Mouse (Mus musculus) liver, embryonic 11.5 days (tissue): Measurements from ENCODE around the gene Srpk1. TPM values are rescaled to one million over a fixed set of nuclear protein-coding genes. Genes with fewer than 3 reads are reported as not detected.
A peak's percentile ranks its signal among the peaks of the same experiment; 100 is the strongest.

Experiments used
- ATAC-seq: fragments of 200-750 bp; cut with Nextera tagmentation; replicated peaks from 2 replicates; pipeline ENCODE4 v1.8.0; 2017; ENCODE audit warnings: moderate number of reproducible peaks, mild to moderate bottlenecking, moderate TSS enrichment, moderate library complexity; ENCODE audit not compliant: low FRiP score
- DNase-seq: peaks from one replicate; pipeline ENCODE4 v3.0.0-alpha.2; 2017; ENCODE audit warnings: low spot score
- H3K27ac ChIP-seq: fragments of 300-500 bp; sonication (generic); 2 replicates; pipeline ENCODE4 v1.5.1; 2014; ENCODE audit warnings: mild to moderate bottlenecking, low read depth, low read length, control low read depth
- H3K27me3 ChIP-seq: fragments of 300-500 bp; sonication (generic); replicated peaks from 2 replicates; pipeline ENCODE4 v1.6.1; 2014; ENCODE audit warnings: low read length, mixed read lengths; ENCODE audit not compliant: control insufficient read depth, insufficient read depth
- H3K36me3 ChIP-seq: fragments of 300-500 bp; sonication (generic); 2 replicates; pipeline ENCODE4 v1.6.1; 2014; ENCODE audit warnings: mild to moderate bottlenecking, low read length, moderate library complexity, mixed read lengths; ENCODE audit not compliant: control insufficient read depth, insufficient read depth
- H3K4me1 ChIP-seq: fragments of 300-500 bp; sonication (generic); replicated peaks from 2 replicates; pipeline ENCODE4 v1.6.1; 2014; ENCODE audit warnings: low read length, mixed read lengths; ENCODE audit not compliant: control insufficient read depth, insufficient read depth
- H3K4me2 ChIP-seq: fragments of 300-500 bp; sonication (generic); 2 replicates; pipeline ENCODE4 v1.6.1; 2014; ENCODE audit warnings: mild to moderate bottlenecking, control low read depth, moderate library complexity
- H3K4me3 ChIP-seq: fragments of 300-500 bp; sonication (generic); 2 replicates; pipeline ENCODE4 v1.5.1; 2014; ENCODE audit warnings: low read depth, low read length, control low read depth
- H3K9ac ChIP-seq: fragments of 300-500 bp; sonication (generic); 2 replicates; pipeline ENCODE4 v1.6.1; 2014; ENCODE audit warnings: low read depth, low read length, control low read depth
- H3K9me3 ChIP-seq: fragments of 300-500 bp; sonication (generic); 2 replicates; pipeline ENCODE4 v1.6.1; 2016; ENCODE audit warnings: low read length, inconsistent platforms, mixed read lengths; ENCODE audit not compliant: control insufficient read depth
- WGBS: fragments of 180-500 bp; shearing (Covaris S2); extraction: QIAGEN DNeasy Blood & Tissue Kit; methylation state at CpG from one replicate; pipeline ENCODE4 v1.1.7; 2014; 5-methylcytosine and 5-hydroxymethylcytosine counted together
- polyA plus RNA-seq: library from polyadenylated mRNA; unstranded; fragments of >200 nt; fragmentation: Nextera tagmentation; extraction: Ambion mirVana; gene quantifications from 2 replicates; pipeline ENCODE4 v1.2.1, GENCODE M21; 2014

Srpk1 gene
- polyA plus RNA-seq: 92.7 and 99.8 TPM in 2 replicates

DNA sequence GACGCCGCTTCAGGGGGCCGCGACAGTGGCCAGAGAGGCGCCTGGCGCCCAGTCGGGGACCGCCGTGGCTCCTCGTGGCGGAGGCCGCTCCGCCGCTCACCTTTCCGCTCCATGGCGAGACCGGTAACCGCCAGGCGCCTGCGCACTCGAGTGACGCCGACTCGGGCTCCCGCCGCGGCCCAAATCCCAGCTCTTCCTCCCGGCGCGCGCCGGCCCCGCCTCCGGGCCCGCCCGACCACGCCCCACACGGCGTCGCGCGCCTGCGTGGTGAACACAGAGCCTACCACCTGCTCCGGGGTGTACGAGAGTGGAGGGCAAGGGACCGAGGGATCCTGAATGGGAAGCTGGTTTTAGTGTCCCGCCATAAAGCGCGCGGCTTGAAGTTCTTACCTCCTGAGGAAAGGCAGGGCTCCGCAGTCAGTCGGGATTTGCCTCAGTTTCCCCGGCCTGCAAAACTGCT, at the start of gene Srpk1:
TSS of gene Srpk1 (minus strand) at position 410 of the 460 bp plus-strand sequence.
- ATAC-seq: peak; percentile 90
- DNase-seq: peak; percentile 94
- no peaks in the 10 kb centered on the region for H3K9me3 ChIP-seq

DNA sequence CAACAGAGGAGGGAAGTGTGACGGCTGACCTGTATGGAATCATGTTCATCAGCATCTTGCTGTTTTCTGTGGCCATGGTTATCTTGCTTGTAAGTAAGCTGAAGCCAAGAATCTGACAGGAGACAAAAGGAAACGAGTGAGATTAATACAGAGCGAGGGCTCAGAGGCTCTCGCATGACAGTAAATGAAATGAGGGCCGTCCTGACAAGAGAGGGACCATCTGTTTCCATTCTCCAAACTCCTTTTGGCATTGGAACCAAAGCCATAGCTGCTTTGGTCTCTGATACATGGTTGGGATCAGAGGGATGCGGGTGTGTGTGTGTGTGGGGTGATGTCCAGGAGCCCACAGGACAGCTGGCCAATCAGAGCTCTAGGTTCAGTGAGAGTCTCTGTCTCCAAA, 37.1 kb upstream of the Srpk1 start:
- no peaks in the 10 kb centered on the region for H3K36me3 ChIP-seq
- H3K9me3 ChIP-seq: no peaks in the 10 kb centered on the region
- H3K27ac ChIP-seq: no peak overlapping the region
- no peaks in the 10 kb centered on the region for H3K27me3 ChIP-seq
- 66% methylated on average over 6 of the region's 6 CpGs for WGBS
- H3K4me2 ChIP-seq: no peak overlapping the region
- DNase-seq: no peak
- no peak overlapping the region for H3K9ac ChIP-seq
- ATAC-seq: no peak
- H3K4me1 ChIP-seq: no peaks in the 10 kb centered on the region
- no peak overlapping the region for H3K4me3 ChIP-seq

More for the DNA sequence above, at the start of gene Srpk1:
- H3K27me3 ChIP-seq: no peaks in the 10 kb centered on the region
- peak within 1 kb of the TSS; percentile 86 for H3K4me2 ChIP-seq
- H3K36me3 ChIP-seq: peaks cover 12% of the 10 kb centered on the region; the same call in 1 of the 2 replicates
- 1% methylated on average over 53 of the region's 53 CpGs for WGBS
- H3K27ac ChIP-seq: peak within 1 kb of the TSS; percentile 87
- H3K4me3 ChIP-seq: peak within 1 kb of the TSS; percentile 97
- H3K4me1 ChIP-seq: peaks cover 33% of the 10 kb centered on the region
- peak within 1 kb of the TSS; percentile 97 for H3K9ac ChIP-seq

DNA sequence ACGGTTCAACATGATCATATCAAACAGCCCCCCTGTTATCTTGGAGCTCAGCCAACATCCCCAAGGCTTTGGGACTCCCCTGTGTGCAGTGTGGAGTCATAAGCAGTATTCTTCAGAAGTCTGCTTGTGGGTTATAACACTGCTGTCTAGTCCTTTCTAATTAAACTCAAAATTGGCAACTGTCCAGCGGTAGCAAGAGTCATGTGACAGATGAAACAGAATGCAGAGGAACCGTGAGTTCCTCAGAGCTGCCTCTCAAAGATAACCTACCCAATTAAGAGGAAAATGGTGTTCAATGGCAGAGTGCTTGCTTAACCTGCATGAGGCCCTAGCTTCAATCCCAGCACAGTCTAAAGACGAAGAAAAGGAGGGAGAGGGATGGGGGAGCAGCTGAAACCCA, 35.4 kb upstream of the Srpk1 start:
- H3K4me2 ChIP-seq: no peak overlapping the region
- H3K9me3 ChIP-seq: no peaks in the 10 kb centered on the region
- H3K36me3 ChIP-seq: no peaks in the 10 kb centered on the region
- ATAC-seq: no peak
- no peak for DNase-seq
- H3K4me3 ChIP-seq: no peak overlapping the region
- 42% methylated on average over 4 of the region's 4 CpGs for WGBS
- H3K4me1 ChIP-seq: no peaks in the 10 kb centered on the region
- no peak overlapping the region for H3K27ac ChIP-seq
- no peaks in the 10 kb centered on the region for H3K27me3 ChIP-seq
- H3K9ac ChIP-seq: no peak overlapping the region

DNA sequence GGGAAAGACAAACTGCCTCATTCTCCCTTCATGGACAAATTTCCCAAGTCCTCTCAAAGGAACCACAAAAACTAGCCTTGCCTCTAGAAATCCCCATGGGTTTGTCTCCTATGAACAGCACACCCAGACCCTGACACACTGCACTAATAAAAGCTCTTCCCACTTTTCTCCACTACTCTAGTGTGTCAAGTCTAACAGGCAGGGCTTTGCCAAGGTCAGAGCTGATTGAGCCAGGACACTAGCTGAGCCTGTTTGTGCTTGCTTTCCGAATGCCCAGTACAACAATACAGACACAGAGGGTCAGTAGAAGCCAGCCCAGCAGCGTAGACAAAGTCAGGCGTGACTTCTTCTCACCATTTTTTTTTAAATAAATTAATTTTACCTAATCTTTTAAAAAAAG, 27.8 kb upstream of the Srpk1 start:
- 73% methylated on average over 3 of the region's 3 CpGs for WGBS
- Histone ChIP-seq H3K4me2 (no peak overlapping the region), H3K4me1 (no peaks in the 10 kb centered on the region), H3K27ac (no peak overlapping the region), H3K4me3 (no peak overlapping the region), H3K9ac (no peak overlapping the region), H3K36me3 (no peaks in the 10 kb centered on the region), H3K27me3 (no peaks in the 10 kb centered on the region), H3K9me3 (no peaks in the 10 kb centered on the region)
- DNase-seq (no peak), ATAC-seq (no peak)

DNA sequence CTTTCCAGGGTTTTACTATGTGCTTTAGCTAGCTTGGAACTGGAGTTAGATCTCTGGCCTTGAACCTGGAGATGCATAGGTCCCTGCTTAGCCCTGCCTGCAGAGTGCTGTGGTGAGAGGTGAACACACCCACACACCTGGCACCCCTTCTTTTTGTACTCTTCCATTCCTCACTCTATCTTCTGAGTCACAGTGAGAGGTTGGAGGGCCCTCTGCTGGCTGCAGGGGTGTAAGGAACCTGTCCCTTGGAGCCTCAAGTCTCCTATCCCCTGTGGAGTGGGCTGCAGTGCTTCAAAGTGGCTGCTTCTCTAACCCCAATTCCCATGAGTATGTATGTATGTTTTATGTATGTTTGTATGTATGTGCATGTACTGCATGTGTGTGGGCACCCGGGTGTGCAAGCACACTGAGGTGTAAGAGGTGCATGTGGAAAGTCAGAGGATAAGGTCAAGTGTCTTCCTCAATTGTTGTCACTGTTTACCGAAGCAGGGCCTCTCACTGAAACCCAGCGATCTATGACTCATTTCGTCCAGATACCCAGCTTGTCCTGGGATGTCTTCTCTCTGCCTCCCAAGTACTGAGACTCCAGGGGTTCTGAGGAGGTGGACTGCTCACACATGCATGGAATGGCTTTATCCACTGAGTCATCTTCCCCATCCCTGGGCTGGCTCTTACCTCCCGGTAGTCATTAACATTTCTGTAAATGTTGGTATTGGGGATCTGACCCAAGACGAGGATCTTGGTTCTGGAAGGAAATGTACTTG, 26.3 kb upstream of the Srpk1 start:
- no peaks in the 10 kb centered on the region for H3K4me1 ChIP-seq
- DNase-seq: no peak
- 43% methylated on average over 6 of the region's 6 CpGs for WGBS
- no peak for ATAC-seq
- H3K4me3 ChIP-seq: no peak overlapping the region
- no peak overlapping the region for H3K4me2 ChIP-seq
- H3K27ac ChIP-seq: no peak overlapping the region
- H3K36me3 ChIP-seq: no peaks in the 10 kb centered on the region
- H3K27me3 ChIP-seq: no peaks in the 10 kb centered on the region
- H3K9me3 ChIP-seq: no peaks in the 10 kb centered on the region
- no peak overlapping the region for H3K9ac ChIP-seq

GRCm38 (mm10) chr17:28646221-28646620, 23.7 kb upstream of the Srpk1 start:
- no peaks in the 10 kb centered on the region for H3K4me1 ChIP-seq
- no peak overlapping the region for H3K4me3 ChIP-seq
- no peaks in the 10 kb centered on the region for H3K36me3 ChIP-seq
- H3K27ac ChIP-seq: no peak overlapping the region
- ATAC-seq (no peak), DNase-seq (no peak)
- no peak overlapping the region for H3K9ac ChIP-seq
- no peak overlapping the region for H3K4me2 ChIP-seq
- H3K9me3 ChIP-seq: no peaks in the 10 kb centered on the region
- H3K27me3 ChIP-seq: no peaks in the 10 kb centered on the region
- WGBS: 61% methylated on average over 3 of the region's 3 CpGs

- DNase-seq (no peak), ATAC-seq (no peak)
- no peaks in the 10 kb centered on the region for H3K36me3 ChIP-seq
- 40% methylated on average over 4 of the region's 4 CpGs for WGBS
- no peaks in the 10 kb centered on the region for H3K27me3 ChIP-seq
- no peak overlapping the region for H3K27ac ChIP-seq
- H3K9me3 ChIP-seq: no peaks in the 10 kb centered on the region
- no peak overlapping the region for H3K4me2 ChIP-seq
- H3K4me1 ChIP-seq: no peaks in the 10 kb centered on the region
- no peak overlapping the region for H3K9ac ChIP-seq
- H3K4me3 ChIP-seq: no peak overlapping the region
These were observed 21.6 kb upstream of the Srpk1 start for GRCm38 (mm10) chr17:28644112-28644511.

GRCm38 (mm10) chr17:28643697-28644096, 21.2 kb upstream of the Srpk1 start:
- ATAC-seq: no peak
- Histone ChIP-seq H3K9ac (no peak overlapping the region), H3K4me3 (no peak overlapping the region), H3K27me3 (no peaks in the 10 kb centered on the region), H3K4me1 (no peaks in the 10 kb centered on the region), H3K4me2 (no peak overlapping the region), H3K27ac (no peak overlapping the region), H3K9me3 (no peaks in the 10 kb centered on the region), H3K36me3 (no peaks in the 10 kb centered on the region)
- DNase-seq: no peak
- WGBS: 33% methylated on average over 3 of the region's 3 CpGs

DNA sequence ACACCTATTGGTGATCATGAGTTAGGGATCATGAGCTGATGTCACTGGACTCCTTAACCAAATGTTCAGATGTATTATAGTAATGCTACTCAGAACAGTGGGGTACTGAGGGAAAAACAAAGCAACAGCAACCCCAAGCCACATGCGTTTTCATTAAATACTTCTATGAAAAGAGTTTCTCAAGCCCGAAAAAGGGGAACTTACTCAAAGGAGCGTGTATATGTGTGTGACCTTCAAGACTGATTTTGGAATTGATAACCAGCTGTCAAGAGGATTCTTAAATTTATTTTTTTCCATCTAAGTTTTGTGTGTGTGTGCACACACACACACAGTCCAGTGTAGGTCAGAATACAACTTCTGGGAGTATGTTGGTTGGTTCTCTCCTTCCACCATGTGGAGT, 17.6 kb upstream of the Srpk1 start:
- H3K9ac ChIP-seq: no peak overlapping the region
- H3K36me3 ChIP-seq: no peaks in the 10 kb centered on the region
- no peak overlapping the region for H3K4me2 ChIP-seq
- no peaks in the 10 kb centered on the region for H3K4me1 ChIP-seq
- no peak overlapping the region for H3K4me3 ChIP-seq
- no peak overlapping the region for H3K27ac ChIP-seq
- no peaks in the 10 kb centered on the region for H3K9me3 ChIP-seq
- 66% methylated on average over 3 of the region's 3 CpGs for WGBS
- DNase-seq (no peak), ATAC-seq (no peak)
- H3K27me3 ChIP-seq: no peaks in the 10 kb centered on the region
